Mouse (Mus musculus) cerebellum, adult 18-20 months (tissue): ENCODE measurements at regions not wholly inside any gene's neighbourhood (a gene's known extent, or its start where the extent isn't known, plus 50 kb on each side); places are given as distances from the start of the nearest gene placed in this dataset.

Source experiments
- DNase-seq, 2 experiments: peaks; one replicate each; pipeline ENCODE4 v3.0.0; 2021

DNA sequence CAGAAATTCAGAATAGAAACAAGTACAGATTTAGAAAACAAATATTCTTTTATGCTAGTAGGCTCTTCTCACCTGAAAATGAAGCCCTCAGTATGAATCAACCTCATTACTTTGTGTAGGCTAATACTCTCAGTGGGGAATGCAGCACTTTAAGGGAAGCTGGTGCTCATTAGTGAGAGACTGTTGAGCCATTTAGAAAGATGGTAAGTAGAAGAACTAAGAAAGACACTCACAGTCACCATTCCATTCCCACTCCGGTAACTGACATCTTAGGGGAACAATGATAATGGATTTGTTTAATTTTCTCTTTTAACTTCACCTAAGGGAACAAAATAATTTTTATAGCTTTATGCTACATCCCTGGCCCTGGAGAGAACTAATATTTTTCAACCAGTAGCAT, 648.0 kb upstream of the Nova1 start:
- DNase-seq: no peak

DNA sequence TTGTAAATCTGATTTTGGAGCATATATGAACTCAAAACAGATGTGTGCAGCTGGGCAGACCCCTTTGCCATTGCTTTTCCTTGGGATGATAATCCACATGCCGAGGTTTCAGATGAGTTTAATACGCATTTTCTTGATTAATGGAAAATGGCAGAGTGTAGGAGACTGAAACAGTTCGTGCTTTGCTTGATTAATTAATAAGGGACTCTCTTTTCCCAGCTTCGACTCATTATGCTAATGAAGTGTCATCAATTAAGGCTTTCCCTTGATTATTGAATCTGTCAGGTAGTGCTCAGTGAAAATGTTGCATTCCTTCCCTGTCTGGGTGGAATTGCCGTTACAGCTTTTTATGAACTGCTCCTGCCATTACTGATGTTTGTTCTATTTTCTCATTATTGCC, 647.2 kb upstream of the Nova1 start:
- no peak for DNase-seq

DNA sequence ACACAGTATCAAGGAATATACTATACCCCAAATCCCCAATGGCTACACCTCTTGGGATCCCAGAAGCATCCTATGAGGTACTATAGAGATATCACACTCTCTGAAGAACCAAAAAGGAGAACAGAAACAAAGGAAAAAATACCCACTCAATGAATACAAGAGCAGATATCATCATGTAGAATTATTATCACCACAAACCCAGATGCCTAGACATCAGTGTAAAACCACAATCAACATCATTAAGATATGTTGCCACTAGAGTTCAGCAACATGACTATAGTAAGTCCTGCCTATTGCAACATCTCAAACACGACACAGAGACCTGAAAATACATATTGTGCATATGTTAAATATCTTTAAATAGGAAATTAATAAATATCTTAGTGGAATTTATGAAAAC, 612.9 kb upstream of the Nova1 start:
- DNase-seq: no peak

DNA sequence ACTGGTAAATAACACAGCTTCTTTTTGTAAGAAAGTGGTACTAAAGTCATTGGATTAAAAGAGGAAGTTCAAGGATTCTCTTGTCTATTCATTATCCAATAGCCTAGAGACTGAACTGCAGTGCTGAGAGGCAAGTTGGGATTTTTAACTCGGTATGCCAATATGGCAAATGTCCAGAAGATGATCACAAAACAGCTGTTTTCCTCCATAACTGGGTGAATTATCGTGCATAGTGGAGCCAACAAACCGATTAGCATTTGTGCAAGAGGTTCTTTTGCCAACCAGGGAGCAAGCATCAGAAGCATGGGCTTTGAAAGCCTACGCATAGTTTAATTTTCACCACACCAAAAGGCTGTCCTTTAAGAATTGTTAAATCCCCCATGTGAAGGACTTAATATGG, 593.5 kb upstream of the Nova1 start:
- DNase-seq: no peak

DNA sequence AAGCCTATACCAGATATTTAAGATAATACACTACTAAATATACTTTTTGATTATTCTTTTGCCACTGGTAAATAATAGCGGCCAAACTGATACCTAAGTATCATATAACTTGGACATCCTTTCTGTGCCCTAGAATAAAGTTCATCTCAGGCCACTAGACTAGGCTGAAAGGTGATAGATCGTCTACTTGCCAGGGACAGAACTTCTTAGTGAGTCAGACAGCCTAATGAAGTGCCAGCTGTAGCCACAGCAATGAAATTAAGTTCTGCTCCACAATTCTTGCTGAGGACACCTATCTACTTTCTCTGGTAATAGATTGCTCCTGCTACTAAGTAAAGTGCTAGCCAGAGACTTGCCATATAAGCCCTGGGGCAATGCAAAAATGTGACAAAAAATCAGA, 587.8 kb upstream of the Nova1 start:
- no peak for DNase-seq

DNA sequence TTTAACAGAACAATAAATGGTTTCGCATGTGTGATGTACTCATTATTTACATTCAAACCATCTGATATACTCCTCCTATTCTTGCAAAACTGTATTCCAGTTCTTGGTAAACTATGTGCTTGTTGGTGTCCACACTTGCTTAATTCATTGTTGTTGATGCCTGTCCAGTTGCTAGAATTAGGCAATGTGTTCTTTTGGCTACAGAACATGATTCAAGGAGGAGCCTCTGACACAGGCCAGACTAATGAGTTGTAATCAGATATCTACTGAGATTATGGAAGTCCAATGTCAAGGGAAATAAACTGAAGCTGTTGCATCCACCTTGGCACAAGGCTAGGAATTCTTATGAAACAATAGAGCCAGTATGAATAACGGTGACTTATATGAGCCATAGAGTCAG, 587.4 kb upstream of the Nova1 start:
- no peak for DNase-seq

DNA sequence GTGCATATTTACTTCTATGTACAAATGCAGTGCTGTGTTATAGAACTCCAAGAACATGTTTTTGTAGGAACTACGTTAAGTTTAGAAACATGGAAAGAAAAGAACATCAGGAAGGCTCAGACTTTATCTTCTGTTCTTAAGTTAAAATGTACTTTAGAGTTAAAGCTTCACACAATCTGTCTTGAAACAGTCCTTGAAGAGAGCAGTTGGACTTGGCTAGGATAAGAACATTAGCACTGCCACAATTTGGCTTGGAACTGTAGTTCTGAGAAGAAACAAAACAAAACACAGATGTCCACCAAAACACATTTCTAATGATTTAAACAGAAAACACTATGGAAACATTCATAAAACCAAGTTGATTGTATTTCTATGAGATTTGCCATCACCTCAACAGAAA, 564.5 kb upstream of the Nova1 start:
- no peak for DNase-seq

DNA sequence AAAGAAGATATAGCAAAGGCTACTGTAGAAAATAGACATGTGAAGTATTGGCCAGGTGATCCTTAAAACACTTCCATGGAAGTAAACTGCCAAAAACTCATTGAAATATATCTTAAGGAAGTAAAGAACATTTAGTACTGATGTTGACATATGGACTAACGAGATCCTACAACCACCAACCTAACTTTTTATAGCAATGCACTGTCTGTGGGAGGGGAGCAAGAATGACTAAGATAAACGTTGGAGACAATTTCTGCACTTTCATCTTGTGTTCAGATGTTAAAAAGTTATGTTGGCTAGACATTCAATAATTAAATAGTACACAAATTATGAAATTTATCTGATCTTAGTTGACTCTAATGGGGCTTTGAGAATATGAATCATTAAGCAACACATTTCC, 534.5 kb upstream of the Nova1 start:
- no peak for DNase-seq

DNA sequence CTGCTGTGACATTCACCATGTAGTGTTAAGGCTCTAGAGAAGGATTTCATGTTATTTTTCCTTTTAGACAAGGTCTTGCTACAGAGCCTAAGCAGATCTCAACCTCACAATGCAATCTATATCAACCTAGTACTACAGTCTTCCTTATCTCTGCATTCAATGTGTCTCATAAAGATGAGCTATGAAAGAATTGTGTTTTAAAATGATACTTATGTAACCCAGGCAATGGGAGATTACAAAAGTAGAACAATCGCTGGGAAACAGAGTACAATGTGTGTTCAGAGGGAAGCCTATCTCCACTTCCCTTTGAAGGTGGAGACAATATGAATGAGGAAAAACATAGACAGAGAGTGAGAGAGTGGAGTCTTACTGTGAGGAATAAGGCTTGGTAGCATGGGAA, 532.5 kb upstream of the Nova1 start:
- no peak for DNase-seq

DNA sequence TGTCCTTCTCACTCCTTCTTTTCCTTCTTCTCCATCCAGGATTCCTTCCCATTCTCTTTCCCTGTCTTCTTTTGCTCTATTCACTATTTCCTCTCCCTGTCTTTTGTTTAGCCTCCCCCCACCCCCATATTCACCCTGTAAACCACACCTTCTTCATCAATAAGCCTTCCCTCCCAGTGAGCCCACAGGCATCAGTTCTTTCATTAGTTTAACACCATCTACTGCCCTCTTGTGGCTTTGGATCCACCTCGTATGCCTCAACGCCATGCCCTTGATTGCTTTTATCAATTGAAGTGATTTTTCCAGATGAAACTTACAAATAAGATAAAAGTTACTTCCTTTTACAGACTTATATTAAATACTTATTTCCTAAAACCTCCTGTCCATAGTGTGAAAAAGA, 494.7 kb upstream of the Nova1 start:
- DNase-seq: peak; percentile 22 to 34

DNA sequence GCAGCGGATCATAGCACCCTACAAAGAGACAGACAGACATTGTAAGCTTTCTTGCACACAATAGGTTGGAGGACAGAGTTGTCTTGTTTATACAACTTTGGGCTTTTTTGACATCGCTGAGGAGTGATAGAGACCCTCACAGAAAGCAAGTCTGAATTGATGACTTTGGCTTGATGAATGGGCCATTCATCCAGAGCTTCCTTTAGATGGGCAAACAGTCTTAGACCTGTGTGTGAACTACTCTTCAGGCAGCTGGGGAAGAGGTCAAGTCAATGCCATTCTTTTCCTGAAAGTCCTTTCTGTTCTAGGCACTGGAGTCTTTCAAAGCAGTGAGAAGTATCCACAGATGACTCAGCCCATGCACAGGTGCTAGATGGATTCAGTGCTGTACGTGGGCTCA, 457.2 kb upstream of the Nova1 start:
- no peak for DNase-seq

DNA sequence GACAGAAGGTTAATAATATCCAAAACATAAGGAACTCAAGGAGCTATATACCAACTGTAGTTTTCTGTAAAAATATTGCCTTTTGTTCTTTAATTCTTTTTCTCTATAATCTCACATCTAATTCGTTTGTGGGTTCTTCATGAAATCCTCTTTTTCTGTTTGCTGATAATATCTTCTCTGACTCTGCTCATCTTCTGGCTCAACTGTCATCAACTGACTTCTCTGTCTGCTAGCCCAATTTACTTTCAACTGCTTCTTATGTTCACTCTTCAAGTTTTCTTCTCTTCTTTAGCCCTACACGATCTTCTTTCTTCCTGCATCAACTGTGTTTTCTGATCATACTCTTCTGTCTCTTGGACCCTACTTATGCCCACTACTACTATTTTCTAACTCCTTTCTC, 453.6 kb upstream of the Nova1 start:
- no peak for DNase-seq

DNA sequence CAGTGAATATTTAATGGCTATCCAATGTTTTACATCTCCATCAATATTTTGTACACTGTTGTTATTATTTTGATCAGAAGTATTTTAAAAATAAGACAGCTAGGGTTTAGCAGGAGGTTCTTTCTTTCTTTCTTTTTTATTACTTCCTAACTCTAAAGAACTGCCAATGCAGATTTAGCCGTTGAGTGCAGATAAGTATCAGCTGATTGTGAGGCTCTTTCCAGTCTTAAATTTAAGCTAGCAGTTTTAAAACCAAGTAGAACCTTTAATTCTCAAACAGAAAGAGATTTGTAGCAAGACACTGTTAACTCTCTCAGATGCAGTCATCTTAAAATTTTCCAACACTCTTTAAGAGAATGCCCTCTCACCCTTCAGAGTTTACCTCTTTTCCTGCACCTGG, 445.4 kb upstream of the Nova1 start:
- DNase-seq: no peak

DNA sequence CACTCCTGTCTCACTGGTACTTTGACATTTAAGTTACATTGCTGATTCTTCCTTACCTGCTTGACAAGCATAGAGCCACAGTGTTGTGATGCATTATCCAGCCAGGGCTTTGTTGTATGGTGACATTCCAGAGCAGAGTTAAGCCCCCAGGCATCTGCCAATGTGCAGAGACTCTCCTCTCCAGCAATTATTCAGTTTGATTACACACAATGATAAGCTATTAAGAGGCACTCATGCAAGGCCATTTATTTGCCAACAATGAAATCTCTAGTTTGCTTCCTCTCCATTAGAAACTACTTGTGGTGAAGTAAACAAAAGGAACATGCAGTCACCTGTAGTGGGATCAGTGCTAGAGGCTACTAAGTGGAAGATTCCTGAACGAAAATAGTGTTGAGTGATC, 444.7 kb upstream of the Nova1 start:
- DNase-seq: no peak

DNA sequence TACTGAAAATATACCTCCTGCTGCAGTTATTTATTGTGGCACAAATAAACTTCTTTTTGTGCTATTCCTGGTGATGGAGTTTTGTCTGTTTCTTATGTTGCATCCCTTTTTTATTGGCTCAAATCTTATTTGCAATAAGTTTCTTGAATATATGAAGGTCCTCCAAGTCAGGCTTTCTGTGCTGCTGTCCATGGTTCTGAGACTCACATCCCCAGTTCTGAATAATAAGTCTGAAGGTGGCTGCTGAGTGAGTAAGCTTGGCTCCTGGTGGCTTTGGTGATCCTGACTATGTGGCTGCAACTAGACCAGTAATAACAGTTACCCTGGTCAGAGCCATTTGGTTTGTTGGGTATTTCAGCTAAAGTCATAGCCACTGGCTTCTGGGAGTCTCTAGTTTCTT, 433.6 kb upstream of the Nova1 start:
- DNase-seq: no peak

DNA sequence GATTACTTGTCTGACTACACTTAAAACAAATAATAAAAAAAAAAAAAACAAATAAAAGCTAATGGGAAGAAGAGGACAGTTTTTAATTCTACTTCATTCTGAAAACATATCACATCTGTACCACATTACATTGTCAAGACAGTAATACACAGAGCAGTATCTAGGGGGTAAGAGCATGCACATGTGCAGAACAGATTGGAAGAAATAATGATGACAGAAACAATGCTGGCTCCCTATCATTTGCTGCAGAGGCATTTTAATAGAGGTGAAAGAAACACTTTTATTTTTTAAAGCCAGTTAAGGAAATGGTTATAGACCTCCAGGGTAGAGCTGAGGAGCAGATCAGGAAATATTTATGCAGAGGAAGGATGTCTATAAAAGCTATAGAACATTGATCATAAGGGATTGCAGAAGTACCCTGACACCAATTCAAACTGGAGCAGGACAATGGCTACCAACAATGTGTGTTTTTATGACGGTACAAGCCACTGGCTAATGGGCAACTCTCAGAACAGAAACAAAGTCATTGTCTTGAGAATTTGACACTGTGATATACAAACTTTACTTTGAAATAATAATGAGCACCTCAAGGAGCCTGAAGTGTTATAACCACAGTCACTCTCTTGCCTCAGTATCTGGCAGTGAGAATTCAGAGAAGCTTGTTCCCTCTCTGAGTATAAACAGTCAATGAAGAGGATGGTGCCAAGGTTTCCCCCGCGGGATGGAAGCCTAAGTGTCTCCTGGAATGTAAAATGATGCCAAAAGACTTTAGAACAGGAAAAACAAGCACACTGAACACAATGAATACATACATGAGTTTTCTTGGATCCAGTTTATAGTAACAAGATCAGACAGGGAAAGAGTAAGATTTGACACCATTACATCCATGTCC, 425.1 kb upstream of the Nova1 start:
- DNase-seq: no peak

DNA sequence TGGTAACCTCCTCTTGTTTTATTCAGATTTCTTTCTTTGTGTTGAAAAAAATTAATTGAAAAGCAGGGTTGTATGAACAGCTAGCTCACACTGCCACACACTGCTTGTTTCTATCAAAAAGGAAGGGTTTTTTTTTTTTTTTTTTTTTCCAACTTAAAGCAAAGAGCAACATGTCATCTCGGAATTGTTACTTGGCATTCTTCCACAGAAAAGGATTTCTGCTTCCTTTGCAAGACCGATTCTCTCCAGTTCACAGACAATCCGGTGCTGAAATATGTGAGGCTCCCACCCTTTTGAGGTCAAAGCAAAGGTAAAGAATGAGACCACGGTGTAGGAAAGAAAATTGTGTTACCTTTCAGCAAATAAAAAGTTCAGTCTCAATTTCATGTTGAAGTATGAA, 401.3 kb upstream of the Nova1 start:
- no peak for DNase-seq

DNA sequence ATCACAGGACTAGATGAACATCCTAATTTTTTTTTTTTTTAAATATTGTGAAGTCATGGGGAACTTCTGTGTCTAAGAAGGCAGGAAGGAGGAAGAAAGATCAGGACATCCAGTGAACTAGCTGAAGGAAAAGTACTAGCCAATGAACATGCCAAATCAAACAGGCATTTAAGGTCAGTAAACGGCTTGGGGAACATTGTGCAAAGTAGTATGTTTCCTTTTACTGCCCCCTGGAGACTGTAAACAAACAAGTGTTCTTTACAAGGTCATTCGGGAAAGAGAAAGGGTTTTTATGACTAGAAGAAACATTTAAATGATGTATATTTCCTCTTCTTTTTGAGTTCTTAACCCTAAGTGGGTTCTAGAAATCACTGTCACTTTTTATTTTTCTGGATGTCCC, 400.6 kb upstream of the Nova1 start:
- no peak for DNase-seq

DNA sequence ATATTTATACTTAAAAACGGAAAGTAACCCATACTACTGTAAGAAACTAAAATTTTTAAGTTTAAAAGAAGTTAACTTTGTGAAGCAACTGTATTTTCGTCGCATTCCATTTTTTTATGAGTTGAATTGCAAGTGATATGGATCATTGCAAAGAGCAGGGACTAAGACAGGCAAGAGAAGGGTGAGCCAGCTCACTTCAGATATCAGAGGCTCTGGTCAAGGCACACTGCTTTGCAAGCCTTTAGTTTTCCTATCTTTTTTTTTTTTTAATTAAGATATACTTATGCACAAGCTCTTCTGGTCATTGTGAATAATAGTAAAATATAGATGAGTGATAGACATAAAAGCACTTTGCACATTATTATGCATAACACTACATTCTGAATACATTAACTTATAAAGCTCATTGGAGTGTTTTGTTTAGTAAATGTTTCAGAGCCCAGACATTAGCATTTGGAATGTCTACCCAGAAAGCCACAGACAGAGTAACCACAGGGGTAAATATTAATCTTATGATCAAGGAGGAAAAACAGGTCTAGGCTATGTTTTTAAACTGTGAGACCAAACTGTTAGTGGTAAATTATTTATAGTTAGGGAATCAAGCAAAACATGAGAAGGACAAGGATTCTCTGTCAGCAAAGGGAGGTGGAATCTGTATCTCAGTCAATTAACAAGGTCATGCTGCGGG, 392.8 kb upstream of the Nova1 start:
- DNase-seq: no peak

DNA sequence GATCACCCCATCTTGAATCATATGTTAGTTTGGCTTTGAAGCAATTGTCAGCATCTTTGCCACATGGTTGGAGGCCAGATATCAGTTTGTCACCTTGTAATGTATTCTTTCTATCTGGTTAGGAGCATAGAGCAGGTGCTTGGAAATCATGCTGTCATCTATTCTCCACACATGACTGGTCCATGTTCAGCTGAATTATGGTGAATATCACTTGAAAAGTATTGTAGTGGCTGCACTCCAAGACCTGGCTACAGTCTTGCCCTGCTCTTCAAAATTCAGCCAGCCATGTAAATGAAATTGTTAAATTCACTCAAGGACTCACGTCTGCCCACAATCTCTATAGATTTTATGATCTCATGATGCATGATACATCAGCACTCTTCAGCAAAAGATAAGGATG, 384.2 kb upstream of the Nova1 start:
- no peak for DNase-seq

DNA sequence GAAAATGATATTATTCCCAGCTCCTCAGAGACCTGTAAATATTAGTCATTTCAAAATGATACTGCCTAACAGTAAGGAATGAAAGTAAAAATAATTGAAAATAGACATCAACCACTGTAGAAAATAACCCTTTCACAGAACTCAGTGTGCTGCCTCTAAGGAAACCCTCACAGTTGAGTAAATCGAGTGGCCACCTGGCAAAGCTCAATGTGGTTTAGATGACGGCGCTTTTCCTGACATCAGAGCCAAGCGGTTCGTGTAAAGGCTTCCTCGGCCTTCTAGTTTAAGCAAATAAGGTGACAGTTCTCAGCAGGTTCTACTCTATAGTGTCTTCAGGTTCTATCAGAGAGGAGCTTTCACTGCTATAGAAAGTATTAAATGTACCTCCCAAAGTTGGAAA, 379.9 kb upstream of the Nova1 start:
- DNase-seq: no peak

DNA sequence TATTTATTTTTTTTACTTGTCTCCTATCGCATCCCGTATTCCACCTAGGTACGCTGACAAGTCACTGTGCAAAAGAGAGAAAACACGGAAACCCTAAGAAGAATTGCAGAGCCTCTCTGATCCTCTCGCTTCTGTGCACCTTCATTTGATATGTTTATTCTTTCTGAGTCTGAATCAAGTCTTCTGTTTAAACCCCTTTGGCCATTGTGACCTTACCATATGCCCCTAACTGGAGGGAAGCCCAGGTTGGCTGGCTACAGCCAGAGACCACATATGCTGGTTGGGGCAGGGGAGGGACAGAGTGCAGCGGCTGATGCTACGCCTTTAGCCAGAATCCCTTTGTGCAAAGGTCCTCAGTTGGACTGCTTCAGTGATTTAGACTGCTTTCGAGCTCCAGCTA, 346.0 kb upstream of the Nova1 start:
- peak; percentile 80 to 82 for DNase-seq

DNA sequence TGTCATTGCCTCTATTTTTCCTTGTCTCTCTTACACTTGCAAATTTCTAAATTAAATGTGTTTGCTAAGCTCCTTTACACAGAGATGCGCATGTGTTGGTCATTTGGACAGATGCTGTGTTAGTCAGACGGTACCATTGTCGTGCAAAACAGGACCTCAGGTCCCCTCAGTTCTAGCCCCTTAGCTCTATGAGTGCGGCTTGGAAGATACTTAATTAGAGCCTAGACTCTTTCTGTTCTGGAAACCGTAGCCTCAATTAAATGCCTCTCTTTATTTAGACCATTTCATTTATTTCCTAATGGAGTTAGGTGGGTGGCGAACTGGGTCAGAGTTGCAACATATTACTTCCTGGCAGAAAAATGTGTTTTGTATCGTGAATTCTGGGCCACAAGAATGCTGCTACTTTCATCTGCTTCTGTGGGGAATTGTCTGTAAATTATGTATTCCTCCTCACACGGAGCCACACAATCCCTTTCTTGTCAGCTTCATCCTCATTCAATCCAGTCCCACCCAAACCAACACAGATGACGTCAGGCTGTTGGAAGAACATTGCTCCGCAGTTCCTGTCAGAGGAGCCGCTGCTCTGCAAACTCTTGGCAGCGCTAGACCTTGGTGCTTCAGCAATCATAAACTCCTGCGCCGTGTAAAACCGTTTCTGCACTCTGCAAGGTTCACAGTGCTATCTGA, 345.4 kb upstream of the Nova1 start:
- peak; percentile 78 to 85 for DNase-seq

DNA sequence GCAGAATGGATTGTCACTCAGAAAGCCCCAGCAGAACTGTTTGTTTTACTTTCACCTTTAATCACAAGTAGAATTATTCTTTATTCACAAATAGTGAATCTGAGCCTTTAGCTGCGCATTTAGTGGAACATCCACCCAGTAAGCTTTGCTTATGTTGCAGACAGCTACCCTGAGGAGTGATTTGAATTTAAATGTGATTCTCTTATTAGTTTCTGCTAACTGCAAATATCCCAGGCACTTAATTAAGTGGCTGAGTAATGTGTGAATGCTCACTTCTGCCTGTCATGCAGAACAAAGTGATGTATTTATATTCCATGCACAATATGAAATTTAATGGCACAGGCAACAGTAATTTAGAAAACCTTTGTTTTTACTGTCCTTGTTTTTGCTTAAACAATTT, 344.4 kb upstream of the Nova1 start:
- DNase-seq: no peak
